ENCODE assay signal across 22 mouse cellular contexts in the genomic region with DNA sequence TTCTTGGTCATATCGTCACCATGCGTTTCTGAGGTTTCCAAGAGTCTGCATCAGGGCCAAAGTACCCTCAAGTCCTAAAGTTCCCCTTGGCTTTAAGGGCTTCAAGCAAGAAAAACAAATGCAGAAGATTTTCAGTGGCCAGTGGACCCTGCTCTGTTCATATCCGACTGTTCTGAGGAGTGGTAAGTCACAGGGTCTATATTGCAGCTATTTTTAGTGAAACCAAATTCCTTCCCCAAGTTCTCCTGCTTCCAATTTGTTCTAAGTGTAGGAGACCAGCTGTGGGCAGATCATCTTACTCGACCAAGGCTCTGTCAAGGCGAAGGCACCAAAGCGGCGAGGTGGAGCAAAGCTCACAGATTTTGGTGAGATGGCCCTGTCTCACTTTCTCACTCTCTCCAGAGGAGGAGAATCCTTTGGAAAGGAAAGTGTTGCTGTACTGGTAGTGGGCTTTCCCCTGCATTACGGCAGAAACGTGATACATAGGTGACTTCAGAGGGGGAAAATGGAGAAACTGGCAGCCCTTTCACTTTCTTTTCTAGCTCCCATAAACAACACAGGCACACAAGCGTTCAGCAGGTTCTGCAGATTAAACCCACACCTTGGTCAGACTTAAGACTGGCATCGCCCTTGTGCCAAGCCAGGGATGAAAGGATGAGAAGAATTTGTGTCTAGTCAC. TPM values are rescaled to one million over a fixed set of nuclear protein-coding genes. Genes with fewer than 3 reads are reported as not detected.
DNase-seq lines count a peak whose midpoint lies in the region; ATAC-seq and TF ChIP-seq lines count a peak whose summit lies in the region.
"Had no signal": no experiment of that assay in that cellular context is flagged by ENCODE, and none has a peak within 500 bp of the region (broad histone marks: within the 10 kb centered on the region; RNA-seq: fewer than 3 reads in every experiment).

No protein-coding gene starts in this region.

- no peaks in the 10 kb centered on the region for H3K36me3 ChIP-seq in heart, embryonic 11.5 days (ENCODE audit: control insufficient read depth, insufficient read depth, low read length)
- no peaks in the 10 kb centered on the region for H3K36me3 ChIP-seq in kidney, postnatal 0 days (ENCODE audit: insufficient read depth, low read length)
- H3K36me3 ChIP-seq: hindbrain, embryonic 10.5 days; liver, embryonic 12.5 days had no signal

- ATAC-seq in heart, embryonic 11.5 days (replicated peaks; ENCODE audit: insufficient number of reproducible peaks, low FRiP score, low TSS enrichment), result no peak
- ATAC-seq in kidney, postnatal 0 days (replicated peaks; ENCODE audit: low FRiP score, low read depth), result no peak
- peak; percentile 53 for ATAC-seq in CD4-positive, CD25-positive, alpha-beta regulatory T cell, adult 4 months
- ATAC-seq in megakaryocyte progenitor cell, adult 5-6 weeks (replicated peaks; ENCODE audit: poor library complexity), result no peak
- ATAC-seq: forebrain, postnatal 0 days; liver, embryonic 12.5 days had no signal

- WGBS in heart, embryonic 11.5 days (ENCODE audit: insufficient replicate concordance), result 55% methylated on average over 11 of the region's 11 CpGs
- whole genome bisulfite sequencing in kidney, postnatal 0 days, result 63% methylated on average over 11 of the region's 11 CpGs

- no peaks in the 10 kb centered on the region for H3K4me1 ChIP-seq in heart, embryonic 11.5 days (ENCODE audit: control insufficient read depth, insufficient read depth, low read length)
- H3K4me1 ChIP-seq in kidney, postnatal 0 days (replicated peaks; ENCODE audit: insufficient read depth, low read length), result no peaks in the 10 kb centered on the region
- H3K4me1 ChIP-seq: hindbrain, embryonic 10.5 days; liver, embryonic 12.5 days had no signal

- no peak overlapping the region for H3K27ac ChIP-seq in heart, embryonic 11.5 days (ENCODE audit: low read depth, low read length)
- no peak overlapping the region for H3K27ac ChIP-seq in kidney, postnatal 0 days
- H3K27ac ChIP-seq: hindbrain, embryonic 10.5 days; liver, embryonic 12.5 days had no signal

- no peak overlapping the region for H3K9ac ChIP-seq in heart, embryonic 11.5 days (ENCODE audit: low read depth, low read length)
- H3K9ac ChIP-seq in kidney, postnatal 0 days (ENCODE audit: low read depth, low read length), result no peak overlapping the region
- H3K9ac ChIP-seq: forebrain, postnatal 0 days; liver, embryonic 12.5 days; lung, embryonic 14.5 days had no signal

- no peaks in the 10 kb centered on the region for H3K27me3 ChIP-seq in heart, embryonic 11.5 days (ENCODE audit: control insufficient read depth, insufficient read depth, low read length)
- no peaks in the 10 kb centered on the region for H3K27me3 ChIP-seq in kidney, postnatal 0 days (ENCODE audit: insufficient read depth, low read length)
- H3K27me3 ChIP-seq: liver, embryonic 12.5 days had no signal

- H3K4me2 ChIP-seq in heart, embryonic 11.5 days, result peak overlapping the region; percentile 27
- no peak overlapping the region for H3K4me2 ChIP-seq in kidney, postnatal 0 days (ENCODE audit: low read length)
- H3K4me2 ChIP-seq: liver, embryonic 12.5 days; lung, embryonic 14.5 days; midbrain, embryonic 11.5 days had no signal

- H3K4me3 ChIP-seq in heart, embryonic 11.5 days (ENCODE audit: low read depth, low read length), result no peak overlapping the region
- no peak overlapping the region for H3K4me3 ChIP-seq in kidney, postnatal 0 days (replicated peaks; ENCODE audit: low read depth, low read length)
- H3K4me3 ChIP-seq: erythroblast, embryonic 14.5 days; hindbrain, embryonic 10.5 days; liver, embryonic 12.5 days had no signal

- no peaks in the 10 kb centered on the region for H3K9me3 ChIP-seq in heart, embryonic 11.5 days (replicated peaks; ENCODE audit: control insufficient read depth, low read length)
- no peaks in the 10 kb centered on the region for H3K9me3 ChIP-seq in kidney, postnatal 0 days (replicated peaks; ENCODE audit: low read length)
- H3K9me3 ChIP-seq: hindbrain, embryonic 10.5 days; liver, embryonic 12.5 days had no signal

- DNase-seq in heart, postnatal 4 days, result no peak
- peak; percentile 10 for DNase-seq in kidney, postnatal 0 days (ENCODE audit: low spot score)
- no peak for DNase-seq in kidney, postnatal 4 days
- peak; percentile 54 for DNase-seq in naive thymus-derived CD4-positive, alpha-beta T cell, adult 2 months (ENCODE audit: low read depth)
- DNase-seq in c-Kit-positive CD71-positive TER-119-positive erythroid progenitor cells, embryonic 14.5 days (ENCODE audit: low spot score), result no peak
- DNase-seq: adrenal gland, adult 2 months; cerebellum, postnatal 14 days; embryo, embryonic 11 days; forebrain, postnatal 0 days; gastrocnemius, postnatal 25 days; kidney, adult 8-10 months; lung, embryonic 14.5 days; lung, postnatal 4 days; thymus, postnatal 14 days had no signal

- no peak for TF ChIP-seq CTCF in kidney, postnatal 0 days (IDR thresholded peaks at IDR 0.05; ENCODE audit: low read depth)

RNA-seq across cellular contexts. Expression of gene Fgf13, which starts 17.8 kb away (rescaled TPM):
- polyA plus RNA-seq in heart, embryonic 11.5 days (2014; fragmentation: Nextera tagmentation; extraction: Ambion mirVana), result 36.8 and 48.7 TPM in 2 replicates
- 100 to 1,000 TPM; 124 to 144 TPM for total RNA-seq in heart, postnatal 4 days (2021)
- 1.9 and 2.1 TPM in 2 replicates for polyA plus RNA-seq in kidney, postnatal 0 days (2015; fragmentation: Nextera tagmentation; extraction: Ambion mirVana)
- 1 to 10 TPM; 9.1 TPM for polyA plus RNA-seq in CD4-positive, CD25-positive, alpha-beta regulatory T cell, adult 4 months (2017; shearing (Covaris generic))
- 0.29 and 1.1 TPM in 2 replicates for total RNA-seq in megakaryocyte progenitor cell, adult 5-6 weeks (2015)
- 0.12 and 0.74 TPM in 2 replicates for total RNA-seq in megakaryocyte progenitor cell, adult 5-6 weeks (2017)
- total RNA-seq: MEL had no signal

Comparison
In these comparisons a context has a peak if more than half of its experiments do, and no peak if none do; other contexts are left out.
1. DNase-seq: peak in kidney, postnatal 0 days (single experiment) and naive thymus-derived CD4-positive, alpha-beta T cell, adult 2 months (single experiment); none in heart, postnatal 4 days (single experiment), kidney, postnatal 4 days (0 of 2) and c-Kit-positive CD71-positive TER-119-positive erythroid progenitor cells, embryonic 14.5 days (single experiment).